Comparison of ENCODE assay signal across 24 mouse cellular contexts in the genomic region with DNA sequence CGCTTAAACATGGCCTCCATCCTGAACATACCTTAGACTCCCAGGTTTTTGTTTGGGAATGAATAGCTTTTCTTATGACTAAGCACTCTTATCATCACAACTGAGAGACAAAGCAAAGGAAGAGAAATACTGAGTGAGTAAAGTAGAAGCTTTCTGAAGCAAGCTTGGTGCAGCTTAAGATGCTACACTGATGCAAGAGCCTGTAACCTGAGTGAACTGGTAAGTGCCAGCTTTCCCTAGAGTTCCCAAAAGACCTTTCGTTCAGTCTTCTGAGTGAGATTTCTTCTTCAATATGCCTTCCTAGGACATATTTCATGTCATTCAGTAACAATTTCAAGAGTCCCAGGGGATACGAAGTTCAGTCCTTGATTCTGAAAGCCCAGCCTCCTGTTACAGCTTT. TPM values are rescaled to one million over a fixed set of nuclear protein-coding genes. Genes with fewer than 3 reads are reported as not detected.
DNase-seq lines count a peak whose midpoint lies in the region; ATAC-seq and TF ChIP-seq lines count a peak whose summit lies in the region.
"Had no signal": no experiment of that assay in that cellular context is flagged by ENCODE, and none has a peak within 500 bp of the region (broad histone marks: within the 10 kb centered on the region; RNA-seq: fewer than 3 reads in every experiment).

No protein-coding gene starts in this region.

- peak overlapping the region; percentile 26; the same call in 1 of the 2 replicates for H3K9ac ChIP-seq in liver, embryonic 11.5 days (ENCODE audit: low read depth, low read length)
- H3K9ac ChIP-seq in liver, postnatal 0 days (replicated peaks): no peak overlapping the region
- H3K9ac ChIP-seq: limb, embryonic 15.5 days; neural tube, embryonic 15.5 days; stomach, embryonic 15.5 days had no signal

- H3K4me3 ChIP-seq in liver, embryonic 11.5 days (ENCODE audit: low read depth, low read length): no peak overlapping the region
- no peak overlapping the region for H3K4me3 ChIP-seq in liver, postnatal 0 days (ENCODE audit: low read depth, low read length)
- H3K4me3 ChIP-seq: limb, embryonic 15.5 days; neural tube, embryonic 15.5 days; stomach, embryonic 15.5 days had no signal

- peak overlapping the region; percentile 78 for H3K27ac ChIP-seq in liver, embryonic 11.5 days (ENCODE audit: low read depth, low read length)
- peak overlapping the region; percentile 69; the same call in 1 of the 2 replicates for H3K27ac ChIP-seq in liver, postnatal 0 days (ENCODE audit: low read depth)
- H3K27ac ChIP-seq: kidney, postnatal 0 days; limb, embryonic 15.5 days; neural tube, embryonic 15.5 days; stomach, embryonic 15.5 days had no signal

- H3K27me3 ChIP-seq in liver, embryonic 11.5 days (replicated peaks; ENCODE audit: control insufficient read depth, insufficient read depth, low read length): no peaks in the 10 kb centered on the region
- no peaks in the 10 kb centered on the region for H3K27me3 ChIP-seq in liver, postnatal 0 days (ENCODE audit: insufficient read depth, low read length)
- H3K27me3 ChIP-seq: neural tube, embryonic 15.5 days; stomach, embryonic 15.5 days had no signal

- DNase-seq in liver, embryonic 11.5 days (ENCODE audit: low spot score): no peak
- no peak for DNase-seq in liver
- DNase-seq in adipocyte (ENCODE audit: low spot score): peak; percentile 68
- no peak for DNase-seq in liver, postnatal 0 days
- no peak for DNase-seq in layer of hippocampus, adult 9-10 months (ENCODE audit: low spot score)
- no peak for DNase-seq in adrenal gland, postnatal 10 days
- DNase-seq in cerebellum, adult 9-11 months: no peak
- DNase-seq: adrenal gland, adult 8-10 months; cerebellum, postnatal 25 days; embryo, embryonic 11 days; kidney, adult 11 months; layer of hippocampus, postnatal 36 days; lung, postnatal 10 days; midbrain, embryonic 14.5 days; right cerebral cortex, postnatal 25 days; thymus, adult 2 months had no signal

- H3K4me2 ChIP-seq in liver, embryonic 11.5 days: peak overlapping the region; percentile 58
- peak overlapping the region; percentile 48; the same call in 1 of the 2 replicates for H3K4me2 ChIP-seq in liver, postnatal 0 days (ENCODE audit: low read depth, low read length)
- H3K4me2 ChIP-seq: limb, embryonic 15.5 days; neural tube, embryonic 15.5 days; stomach, embryonic 15.5 days had no signal

- TF ChIP-seq EP300 in liver, postnatal 0 days (IDR thresholded peaks at IDR 0.05; ENCODE audit: low read depth): no peak

- peaks cover 34% of the 10 kb centered on the region for H3K4me1 ChIP-seq in liver, embryonic 11.5 days (replicated peaks; ENCODE audit: control insufficient read depth, insufficient read depth, low read length)
- H3K4me1 ChIP-seq in liver, postnatal 0 days (ENCODE audit: insufficient read depth): peaks cover 45% of the 10 kb centered on the region
- H3K4me1 ChIP-seq: stomach, embryonic 15.5 days had no signal

- ATAC-seq in liver, embryonic 11.5 days (replicated peaks; ENCODE audit: low FRiP score): no peak
- no peak for ATAC-seq in liver, postnatal 0 days
- ATAC-seq: CD4-positive, CD25-positive, alpha-beta regulatory T cell, adult 4 months; forebrain, embryonic 16.5 days; hindbrain, embryonic 16.5 days had no signal

- H3K9me3 ChIP-seq in liver, embryonic 11.5 days (ENCODE audit: control insufficient read depth, low read length): no peaks in the 10 kb centered on the region
- no peaks in the 10 kb centered on the region for H3K9me3 ChIP-seq in liver, postnatal 0 days (ENCODE audit: low read length)
- H3K9me3 ChIP-seq: G1E; limb, embryonic 15.5 days; neural tube, embryonic 15.5 days; stomach, embryonic 15.5 days had no signal

- 75% methylated on average over 3 of the region's 3 CpGs for WGBS in liver, embryonic 11.5 days
- WGBS in liver, postnatal 0 days (ENCODE audit: insufficient replicate concordance): 70% methylated on average over 3 of the region's 3 CpGs

- no peak for TF ChIP-seq CTCF in liver, postnatal 0 days (IDR thresholded peaks at IDR 0.05; ENCODE audit: low read depth)

- H3K36me3 ChIP-seq in liver, embryonic 11.5 days (ENCODE audit: control insufficient read depth, insufficient read depth, low read length): no peaks in the 10 kb centered on the region
- no peaks in the 10 kb centered on the region for H3K36me3 ChIP-seq in liver, postnatal 0 days (replicated peaks; ENCODE audit: insufficient read depth, low read length)
- H3K36me3 ChIP-seq: limb, embryonic 15.5 days; neural tube, embryonic 15.5 days; stomach, embryonic 15.5 days had no signal

RNA-seq across cellular contexts. Expression of gene Ero1l, which starts 2.5 kb away (rescaled TPM):
- 64.4 and 78.9 TPM in 2 replicates for polyA plus RNA-seq in liver, embryonic 11.5 days (2014; fragmentation: Nextera tagmentation; extraction: Ambion mirVana)
- 30.3 and 37.6 TPM in 2 replicates for polyA plus RNA-seq in liver, postnatal 0 days (2015; fragmentation: Nextera tagmentation; extraction: Ambion mirVana)
- total RNA-seq in adrenal gland, postnatal 10 days (2021): 10 to 100 TPM; 29.8 to 34.6 TPM

RNA-seq across cellular contexts. Expression of gene Psmc6, which starts 8.5 kb away (rescaled TPM):
- 178 and 191 TPM in 2 replicates for polyA plus RNA-seq in liver, embryonic 11.5 days (2014; fragmentation: Nextera tagmentation; extraction: Ambion mirVana)
- polyA plus RNA-seq in liver, postnatal 0 days (2015; fragmentation: Nextera tagmentation; extraction: Ambion mirVana): 58.8 and 65.1 TPM in 2 replicates
- 100 to 1,000 TPM; 109 to 113 TPM for total RNA-seq in adrenal gland, postnatal 10 days (2021)

RNA-seq across cellular contexts. Expression of gene Styx, which starts 29.8 kb away (rescaled TPM):
- polyA plus RNA-seq in liver, embryonic 11.5 days (2014; fragmentation: Nextera tagmentation; extraction: Ambion mirVana): 40.1 and 46.9 TPM in 2 replicates
- polyA plus RNA-seq in liver, postnatal 0 days (2015; fragmentation: Nextera tagmentation; extraction: Ambion mirVana): 18.1 and 21.8 TPM in 2 replicates
- 10 to 100 TPM; 29.8 to 41.3 TPM for total RNA-seq in adrenal gland, postnatal 10 days (2021)
